Mouse (Mus musculus) midbrain, embryonic 11.5 days (tissue): Measurements from ENCODE around the gene Naa20. TPM values are rescaled to one million over a fixed set of nuclear protein-coding genes. Genes with fewer than 3 reads are reported as not detected.
A peak's percentile ranks its signal among the peaks of the same experiment; 100 is the strongest.

Experiments
- ATAC-seq: fragments of 200-750 bp; cut with Nextera tagmentation; 2 replicates; pipeline ENCODE4 v1.8.0; 2017; ENCODE audit warnings: moderate TSS enrichment, moderate library complexity; ENCODE audit not compliant: low FRiP score
- DNase-seq: peaks from one replicate; pipeline ENCODE4 v3.0.0; 2015; ENCODE audit warnings: low spot score; ENCODE audit errors: missing footprints
- H3K27ac ChIP-seq: fragments of 300-500 bp; sonication (generic); 2 replicates; pipeline ENCODE4 v1.5.1; 2014; ENCODE audit warnings: low read depth, low read length
- H3K27me3 ChIP-seq: fragments of 300-500 bp; sonication (generic); 2 replicates; pipeline ENCODE4 v1.6.1; 2014; ENCODE audit warnings: mild to moderate bottlenecking, low read length, moderate library complexity, mixed read lengths; ENCODE audit not compliant: control insufficient read depth, insufficient read depth
- H3K36me3 ChIP-seq: fragments of 300-500 bp; sonication (generic); 2 replicates; pipeline ENCODE4 v1.6.1; 2014; ENCODE audit warnings: mild to moderate bottlenecking, low read length, moderate library complexity, mixed read lengths; ENCODE audit not compliant: control insufficient read depth, insufficient read depth
- H3K4me1 ChIP-seq: fragments of 300-500 bp; sonication (generic); 2 replicates; pipeline ENCODE4 v1.6.1; 2014; ENCODE audit warnings: low read length; ENCODE audit not compliant: control insufficient read depth, insufficient read depth
- H3K4me2 ChIP-seq: fragments of 300-500 bp; sonication (generic); 2 replicates; pipeline ENCODE4 v1.6.1; 2014; ENCODE audit warnings: mild to moderate bottlenecking, moderate library complexity
- H3K4me3 ChIP-seq: fragments of 300-500 bp; sonication (generic); 2 replicates; pipeline ENCODE4 v1.5.1; 2014; ENCODE audit warnings: low read depth, low read length
- H3K9ac ChIP-seq: fragments of 300-500 bp; sonication (generic); 2 replicates; pipeline ENCODE4 v1.6.1; 2014; ENCODE audit warnings: low read length
- H3K9me3 ChIP-seq: fragments of 300-500 bp; sonication (generic); 2 replicates; pipeline ENCODE4 v1.6.1; 2016; ENCODE audit warnings: low read length; ENCODE audit not compliant: control insufficient read depth
- WGBS: fragments of 180-500 bp; shearing (Covaris S2); extraction: QIAGEN DNeasy Blood & Tissue Kit; methylation state at CpG from one replicate; pipeline ENCODE4 v1.1.7; 2014; 5-methylcytosine and 5-hydroxymethylcytosine counted together
- polyA plus RNA-seq: library from polyadenylated mRNA; unstranded; fragments of >200 nt; fragmentation: Nextera tagmentation; extraction: Ambion mirVana; gene quantifications from 2 replicates; pipeline ENCODE4 v1.2.1, GENCODE M21; 2014

Gene Naa20
- polyA plus RNA-seq, 1 experiment from 2014 or later = 147 TPM

- Histone ChIP-seq H3K9me3 (no peaks in the 10 kb centered on the region), H3K4me2 (no peak overlapping the region), H3K4me3 (no peak overlapping the region), H3K9ac (no peak overlapping the region), H3K4me1 (peaks cover 4% of the 10 kb centered on the region; the same call in 1 of the 2 replicates), H3K27me3 (no peaks in the 10 kb centered on the region), H3K36me3 (no peaks in the 10 kb centered on the region), H3K27ac (no peak overlapping the region)
- ATAC-seq = no peak
- no peak for DNase-seq
- 94% methylated on average over 3 of the region's 3 CpGs for WGBS
Measured at GRCm38 (mm10) chr2:145866238-145866637, 35.7 kb upstream of the Naa20 start.

- no peak overlapping the region for H3K4me2 ChIP-seq
- WGBS = 92% methylated on average over 11 of the region's 11 CpGs
- no peak overlapping the region for H3K4me3 ChIP-seq
- no peak for DNase-seq
- H3K9me3 ChIP-seq = no peaks in the 10 kb centered on the region
- H3K9ac ChIP-seq = no peak overlapping the region
- H3K27me3 ChIP-seq = no peaks in the 10 kb centered on the region
- no peak for ATAC-seq
- H3K27ac ChIP-seq = no peak overlapping the region
- peaks cover 4% of the 10 kb centered on the region; the same call in 1 of the 2 replicates for H3K4me1 ChIP-seq
- no peaks in the 10 kb centered on the region for H3K36me3 ChIP-seq
Measured at GRCm38 (mm10) chr2:145866695-145867449, 35.0 kb upstream of the Naa20 start.

- Histone ChIP-seq H3K9me3 (no peaks in the 10 kb centered on the region), H3K36me3 (no peaks in the 10 kb centered on the region), H3K27me3 (no peaks in the 10 kb centered on the region), H3K4me3 (no peak overlapping the region), H3K9ac (no peak overlapping the region), H3K4me1 (no peaks in the 10 kb centered on the region), H3K4me2 (no peak overlapping the region), H3K27ac (no peak overlapping the region)
- no peak for DNase-seq
- whole genome bisulfite sequencing = 86% methylated on average over 4 of the region's 4 CpGs
- ATAC-seq = no peak
Measured at GRCm38 (mm10) chr2:145871308-145871707, 30.6 kb upstream of the Naa20 start.

GRCm38 (mm10) chr2:145872099-145872498 is 29.8 kb upstream of the Naa20 start:
- no peak overlapping the region for H3K4me2 ChIP-seq
- no peaks in the 10 kb centered on the region for H3K36me3 ChIP-seq
- H3K9me3 ChIP-seq = no peaks in the 10 kb centered on the region
- H3K4me3 ChIP-seq = no peak overlapping the region
- DNase-seq (no peak), ATAC-seq (no peak)
- WGBS = 83% methylated on average over 1 of the region's 1 CpGs
- H3K9ac ChIP-seq = no peak overlapping the region
- H3K27ac ChIP-seq = no peak overlapping the region
- no peaks in the 10 kb centered on the region for H3K4me1 ChIP-seq
- no peaks in the 10 kb centered on the region for H3K27me3 ChIP-seq

- Histone ChIP-seq H3K27ac (no peak overlapping the region), H3K4me3 (no peak overlapping the region), H3K27me3 (no peaks in the 10 kb centered on the region), H3K9ac (no peak overlapping the region), H3K9me3 (no peaks in the 10 kb centered on the region), H3K36me3 (0 out of 2 replicates have a peak, but pooled peaks cover under 1% of the 10 kb centered on the region), H3K4me1 (no peaks in the 10 kb centered on the region), H3K4me2 (no peak overlapping the region)
- WGBS = 88% methylated on average over 1 of the region's 1 CpGs
- no peak for ATAC-seq
- DNase-seq = peak; percentile 14
Measured at GRCm38 (mm10) chr2:145873953-145874352, 27.9 kb upstream of the Naa20 start.

- H3K4me2 ChIP-seq = no peak overlapping the region
- H3K9ac ChIP-seq = no peak overlapping the region
- H3K27me3 ChIP-seq = no peaks in the 10 kb centered on the region
- DNase-seq = peak; percentile 31
- H3K36me3 ChIP-seq = 0 out of 2 replicates have a peak, but pooled peaks cover 2% of the 10 kb centered on the region
- H3K4me3 ChIP-seq = no peak overlapping the region
- H3K9me3 ChIP-seq = no peaks in the 10 kb centered on the region
- no peak overlapping the region for H3K27ac ChIP-seq
- H3K4me1 ChIP-seq = no peaks in the 10 kb centered on the region
- ATAC-seq = no peak
- 62% methylated on average over 3 of the region's 3 CpGs for WGBS
Measured at GRCm38 (mm10) chr2:145874879-145875482, 26.9 kb upstream of the Naa20 start.

GRCm38 (mm10) chr2:145877191-145877590 is 24.7 kb upstream of the Naa20 start:
- WGBS = 92% methylated on average over 3 of the region's 3 CpGs
- no peak overlapping the region for H3K9ac ChIP-seq

GRCm38 (mm10) chr2:145880887-145881747 is 20.8 kb upstream of the Naa20 start:
- Histone ChIP-seq H3K4me2 (no peak overlapping the region), H3K4me1 (no peaks in the 10 kb centered on the region), H3K9ac (no peak overlapping the region), H3K9me3 (no peaks in the 10 kb centered on the region), H3K27ac (no peak overlapping the region), H3K4me3 (no peak overlapping the region), H3K27me3 (no peaks in the 10 kb centered on the region), H3K36me3 (0 out of 2 replicates have a peak, but pooled peaks cover 2% of the 10 kb centered on the region)
- DNase-seq (no peak), ATAC-seq (no peak)
- WGBS = 77% methylated on average over 11 of the region's 11 CpGs

More at GRCm38 (mm10) chr2:145877191-145877590, 24.7 kb upstream of the Naa20 start:
- H3K4me3 ChIP-seq = no peak overlapping the region
- no peaks in the 10 kb centered on the region for H3K9me3 ChIP-seq
- 0 out of 2 replicates have a peak, but pooled peaks cover 2% of the 10 kb centered on the region for H3K36me3 ChIP-seq
- H3K4me2 ChIP-seq = no peak overlapping the region
- no peak for DNase-seq
- H3K27me3 ChIP-seq = no peaks in the 10 kb centered on the region
- no peak overlapping the region for H3K27ac ChIP-seq
- no peak for ATAC-seq
- no peaks in the 10 kb centered on the region for H3K4me1 ChIP-seq
